Mouse (Mus musculus): ENCODE measurements at regions not wholly inside any gene's neighbourhood (a gene's known extent, or its start where the extent isn't known, plus 50 kb on each side); places are given as distances from the start of the nearest gene placed in this dataset.

DNA sequence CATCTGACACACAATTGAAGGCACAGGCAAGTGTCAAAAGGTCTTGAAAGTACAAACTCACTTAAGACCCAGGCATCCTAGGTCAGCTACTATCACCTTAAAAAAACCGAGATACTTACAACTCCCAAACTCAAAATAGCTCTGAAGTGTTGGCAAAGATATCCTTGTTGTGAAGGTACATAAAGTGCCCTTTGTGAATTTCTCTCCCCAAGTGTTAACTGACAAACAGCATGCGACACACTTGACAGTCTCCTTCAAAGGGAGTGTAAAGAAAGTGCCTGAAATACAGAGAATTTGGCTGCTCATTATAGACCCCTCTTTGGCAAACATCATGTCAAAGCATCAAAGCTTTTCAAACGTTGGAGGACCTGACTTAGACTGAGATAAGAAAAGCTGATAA lies 2634.2 kb downstream of the 9330182O14Rik start:
- DNase-seq (ENCODE audit: low spot score) = no peak

DNA sequence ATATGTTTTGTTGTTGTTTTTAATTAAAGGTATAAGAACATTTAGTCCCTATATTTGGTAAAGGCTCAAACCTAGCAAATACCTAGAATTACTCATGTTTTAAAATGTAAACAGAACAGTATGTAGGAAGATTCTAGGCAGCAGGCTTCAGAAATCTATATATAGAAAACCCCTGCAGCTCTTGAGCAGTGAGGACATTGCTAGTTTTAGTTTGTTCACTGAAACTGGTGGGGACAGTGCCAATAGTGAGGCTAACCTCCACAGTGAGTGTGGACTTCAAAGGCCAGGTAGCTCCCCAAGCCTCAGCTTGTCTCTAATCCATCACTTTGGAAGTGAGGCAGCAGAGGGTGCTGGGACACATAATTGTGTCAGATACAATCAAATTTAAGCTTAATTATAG lies 2645.7 kb downstream of the 9330182O14Rik start:
- no peak for DNase-seq (ENCODE audit: low spot score)

DNA sequence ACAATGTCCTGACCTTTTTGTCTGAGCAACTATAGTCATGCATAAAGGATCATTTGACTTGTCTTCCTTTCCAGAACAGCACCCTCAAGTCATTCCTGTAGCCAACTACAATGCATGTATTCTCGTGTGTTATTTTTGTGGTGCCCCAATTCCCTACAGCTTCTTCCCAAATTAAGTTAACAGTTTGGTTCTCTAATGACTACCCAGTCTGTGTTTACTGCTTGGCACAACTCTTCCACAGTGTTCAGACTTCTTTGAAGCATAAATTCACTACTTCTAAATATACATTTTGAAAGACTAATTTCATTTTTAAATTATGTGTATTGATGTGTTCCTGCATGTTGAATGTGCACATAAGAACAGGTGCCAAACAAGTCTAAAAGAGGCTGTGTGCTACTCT lies 2667.1 kb downstream of the 9330182O14Rik start:
- DNase-seq (ENCODE audit: low spot score) = no peak

DNA sequence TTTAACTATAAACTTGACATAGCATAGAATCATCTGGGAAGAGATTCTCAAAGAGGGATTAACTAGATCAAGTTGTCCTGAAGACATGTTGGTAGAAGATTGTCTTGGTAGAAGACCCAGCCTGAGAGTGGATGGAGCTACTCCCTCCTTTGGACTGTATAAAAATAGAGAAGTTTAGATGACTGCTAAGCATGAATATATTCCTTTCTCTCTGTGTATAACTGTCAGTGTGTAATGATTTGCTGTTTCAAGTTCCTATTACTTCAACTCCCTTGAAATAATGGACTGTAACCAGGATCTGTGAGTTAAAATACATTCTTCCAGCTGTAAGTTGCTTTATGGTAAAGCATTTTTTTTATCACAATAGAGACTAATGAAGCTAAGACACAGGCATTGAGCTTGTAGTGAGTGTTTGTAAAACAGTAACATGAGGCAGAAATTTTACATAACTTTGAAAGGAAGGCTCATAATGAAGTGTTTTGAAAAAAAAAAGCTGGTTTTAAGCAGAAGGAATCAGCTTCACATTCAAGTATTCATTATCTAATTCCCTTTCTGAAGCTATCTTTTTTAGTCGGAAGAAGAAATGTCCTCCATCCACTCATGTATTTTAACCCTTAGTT lies 2676.8 kb downstream of the 9330182O14Rik start:
- no peak for DNase-seq (ENCODE audit: low spot score)

DNA sequence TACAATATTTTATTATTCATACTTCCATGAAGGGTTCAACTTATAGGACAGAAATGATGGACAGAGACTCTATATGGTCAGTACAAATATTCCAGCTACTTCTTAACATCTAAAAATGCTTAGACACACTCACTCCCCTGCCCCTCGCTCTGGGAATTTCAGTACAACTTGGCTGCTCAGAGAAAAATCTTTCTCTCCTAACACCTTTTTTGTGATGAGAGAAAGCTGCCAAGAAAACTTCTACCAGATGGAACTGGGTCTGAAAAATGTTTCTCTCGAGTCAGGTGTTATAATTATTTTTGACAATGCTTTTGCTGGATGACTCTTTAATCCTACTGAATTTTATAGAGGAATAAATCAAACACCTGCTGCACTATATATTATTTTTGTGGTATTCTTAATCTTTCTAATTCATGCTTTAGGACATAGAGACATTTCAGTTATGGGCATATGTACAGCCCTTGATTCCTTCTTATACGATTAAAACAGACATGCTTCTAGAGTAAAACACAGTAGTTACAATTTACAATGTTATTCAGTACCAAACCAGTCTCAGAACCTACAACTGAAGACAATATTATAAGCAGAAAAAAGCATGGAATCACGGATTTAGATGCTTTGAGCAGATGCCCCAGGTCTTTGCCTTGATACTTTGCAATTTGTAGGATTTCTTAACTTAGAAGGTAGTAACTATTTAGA lies 2681.0 kb downstream of the 9330182O14Rik start:
- DNase-seq (ENCODE audit: low spot score) = no peak

DNA sequence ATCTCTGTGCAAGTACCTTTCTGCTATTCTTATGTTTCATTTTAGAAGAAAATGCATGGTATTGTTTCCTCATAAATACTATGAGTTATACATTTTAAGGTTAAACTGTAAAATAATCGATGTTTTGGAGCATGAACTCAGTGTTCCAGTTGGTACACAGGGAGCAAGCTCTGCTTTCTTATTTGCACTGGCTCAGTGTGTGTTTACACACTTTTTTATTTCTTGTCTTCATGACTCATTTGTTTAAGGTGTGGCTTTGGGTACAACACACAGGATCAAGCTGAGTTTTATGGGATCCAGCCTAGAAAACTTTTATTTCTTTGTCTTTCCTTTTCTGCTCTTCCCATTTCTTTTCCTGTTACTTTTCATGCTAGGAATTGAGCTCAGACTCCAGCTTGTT lies 2704.7 kb downstream of the 9330182O14Rik start:
- no peak for DNase-seq (ENCODE audit: low spot score)

DNA sequence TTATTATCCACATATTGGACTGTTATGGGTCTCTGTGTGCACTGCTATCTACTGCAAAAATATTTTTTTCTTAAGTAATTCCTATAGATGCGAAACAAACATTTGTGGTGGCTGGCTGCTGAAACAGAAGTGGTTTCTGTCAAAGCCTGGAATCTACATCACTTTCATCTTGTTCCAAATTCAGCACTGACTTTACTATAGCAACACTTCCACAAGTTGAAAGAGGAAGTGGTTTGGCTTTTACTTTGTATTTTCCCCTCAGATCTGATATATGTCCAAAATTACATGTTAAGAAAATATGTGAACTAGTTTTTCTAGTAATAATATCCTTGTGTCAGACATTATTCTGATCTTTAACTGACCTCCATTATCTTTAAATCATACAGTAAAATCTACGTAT lies 2715.8 kb downstream of the 9330182O14Rik start:
- DNase-seq (ENCODE audit: low spot score) = no peak

DNA sequence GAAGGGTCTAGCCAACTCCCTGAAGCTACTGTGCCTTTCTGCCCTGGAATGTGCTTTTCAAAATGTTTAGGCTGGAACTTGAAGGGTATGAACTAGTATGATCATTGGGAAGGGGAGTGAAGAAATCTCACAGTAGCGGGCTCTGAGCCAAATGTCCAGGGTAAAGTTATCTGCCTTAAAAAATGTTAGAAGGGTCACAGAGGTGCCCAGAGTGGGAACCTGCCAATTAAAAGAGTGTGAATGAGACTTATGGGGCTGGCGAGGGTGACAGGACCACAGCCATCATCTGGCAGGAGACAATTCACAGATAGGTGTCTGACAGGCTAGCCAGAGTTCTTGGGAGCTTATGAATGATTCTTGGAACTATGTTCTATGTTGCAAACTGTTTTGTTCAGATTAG lies 2738.3 kb downstream of the 9330182O14Rik start:
- no peak for DNase-seq (ENCODE audit: low spot score)

DNA sequence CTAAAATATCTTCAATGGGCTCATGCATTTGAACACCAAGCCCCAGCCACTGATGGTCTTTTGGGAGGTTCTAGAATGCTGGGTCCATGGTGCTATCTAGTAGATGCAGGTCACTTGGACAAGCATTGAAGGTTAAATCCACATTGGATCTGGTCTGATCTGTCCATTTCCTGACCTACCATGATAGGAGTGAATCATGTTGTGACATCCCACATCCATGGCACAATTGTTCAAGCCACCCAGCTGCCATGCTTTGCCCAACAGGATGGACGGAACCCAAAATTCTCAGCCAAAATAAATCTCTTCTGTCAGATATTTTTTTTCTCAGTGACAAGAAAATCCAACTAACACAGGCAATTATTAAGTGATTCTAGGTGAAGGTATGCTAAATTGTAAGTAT lies 2760.4 kb downstream of the 9330182O14Rik start:
- no peak for DNase-seq (ENCODE audit: low spot score)

DNA sequence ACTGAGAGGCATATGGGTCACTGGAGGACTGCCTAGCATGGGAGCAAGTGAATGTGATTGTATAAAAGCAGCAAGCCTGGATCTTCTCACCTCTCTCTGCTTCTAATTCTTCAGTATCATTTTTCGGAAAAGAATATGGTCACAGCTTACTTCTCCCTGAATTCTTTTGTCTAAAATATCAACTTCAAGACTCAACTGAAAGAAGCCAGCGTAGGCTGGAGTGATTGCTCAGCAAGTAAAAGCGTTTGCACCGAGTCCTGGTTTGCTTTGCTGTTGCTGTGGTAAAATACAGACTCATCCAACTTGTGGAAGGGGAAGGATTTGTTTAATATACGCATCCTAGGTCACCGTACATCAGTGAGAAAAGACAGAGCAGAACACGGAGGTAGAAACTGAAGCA lies 2765.9 kb downstream of the 9330182O14Rik start:
- DNase-seq (ENCODE audit: low spot score) = no peak

DNA sequence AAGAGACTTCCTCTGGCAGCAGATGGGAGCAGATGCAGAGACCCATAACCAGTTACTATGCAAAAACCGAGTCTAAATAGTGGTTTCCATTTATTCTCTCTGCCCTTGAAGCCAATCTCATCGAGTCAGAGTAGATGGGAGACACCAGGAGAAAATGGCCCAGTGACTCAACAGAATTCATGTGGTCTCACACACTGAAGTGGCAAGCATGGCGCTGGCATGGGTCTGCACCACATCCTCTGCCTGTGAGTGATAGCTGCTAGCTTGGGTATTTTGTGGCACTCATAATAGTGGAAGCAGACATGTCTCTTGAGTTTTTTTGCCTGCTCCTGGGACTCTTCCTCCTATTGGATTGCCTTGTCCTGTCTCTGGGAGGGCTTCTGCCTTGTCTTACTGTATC lies 2767.6 kb downstream of the 9330182O14Rik start:
- no peak for DNase-seq (ENCODE audit: low spot score)

DNA sequence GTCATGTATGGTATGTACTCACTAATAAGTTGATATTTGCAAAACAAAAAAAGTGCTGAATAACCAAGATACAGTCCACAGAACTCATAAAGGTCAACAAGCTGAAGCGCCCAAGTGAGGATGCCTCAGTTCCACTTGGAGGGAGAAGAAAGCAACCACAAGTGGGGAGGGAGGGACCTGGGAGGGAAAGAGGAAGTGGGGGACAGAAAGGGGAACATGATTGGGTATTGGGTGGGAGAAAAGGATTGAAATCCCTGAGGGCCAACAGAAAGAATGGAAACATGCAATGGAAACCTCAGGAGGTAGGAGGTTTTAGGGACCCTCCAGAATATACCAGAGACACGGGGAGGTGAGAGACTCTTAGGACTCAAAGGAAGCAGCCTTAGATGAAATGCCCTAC lies 2777.2 kb downstream of the 9330182O14Rik start:
- no peak for DNase-seq (ENCODE audit: low spot score)

DNA sequence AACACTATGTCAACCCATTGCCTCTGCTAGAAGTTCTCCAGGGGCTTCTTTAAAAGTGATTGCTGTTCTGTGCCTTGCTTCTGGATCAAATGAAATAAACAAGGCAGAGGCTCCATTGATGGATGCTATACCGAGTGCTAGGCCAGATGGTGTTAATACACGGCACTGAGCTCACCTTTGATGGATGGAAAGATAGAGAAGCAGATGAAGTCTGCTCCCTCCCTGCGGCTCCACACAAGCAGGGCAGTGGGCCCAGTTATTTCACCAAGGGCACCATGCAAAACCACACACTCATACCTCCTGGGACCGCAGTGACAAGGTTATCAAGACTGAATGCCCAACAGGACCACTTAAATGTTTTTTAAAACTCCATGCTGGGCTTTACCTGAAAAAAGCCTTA lies 2778.7 kb downstream of the 9330182O14Rik start:
- no peak for DNase-seq (ENCODE audit: low spot score)

DNA sequence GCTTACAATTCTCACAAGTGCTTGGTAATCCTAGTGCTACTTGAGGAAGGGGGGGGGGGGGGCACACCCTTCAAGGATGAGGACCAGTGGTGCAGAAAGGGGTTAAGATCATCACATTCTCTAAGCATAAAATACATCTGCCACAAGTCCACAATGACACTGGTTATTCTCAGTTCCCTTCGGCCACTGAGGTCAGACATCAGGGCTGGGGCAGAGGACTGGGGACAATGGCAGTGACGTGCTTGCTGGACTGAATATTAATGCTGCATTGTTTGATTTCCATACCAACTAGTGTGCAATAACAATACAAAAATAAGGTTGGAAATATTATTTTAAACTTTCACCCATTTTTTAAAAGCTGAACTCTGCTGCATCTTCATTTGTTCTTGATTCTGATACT lies 2779.1 kb downstream of the 9330182O14Rik start:
- peak; percentile 31 for DNase-seq (ENCODE audit: low spot score)

DNA sequence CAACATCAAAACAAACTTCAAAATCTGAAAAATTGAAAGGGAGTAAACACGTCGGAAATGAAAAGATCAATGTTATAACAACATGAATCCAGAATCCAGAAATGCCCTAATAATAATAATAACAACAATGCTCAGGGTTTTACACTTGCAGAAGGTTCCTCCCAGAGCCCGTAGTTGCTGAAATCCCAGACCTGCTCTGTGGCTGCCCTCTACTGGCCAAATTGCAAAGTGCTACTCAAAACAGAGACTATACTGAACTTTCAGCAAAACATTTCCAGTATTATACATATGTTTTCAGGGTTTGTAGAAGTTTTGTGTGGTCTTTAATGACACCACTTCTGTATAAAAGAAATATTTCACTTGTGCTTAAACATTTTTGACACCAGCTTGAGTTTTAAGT lies 2779.9 kb downstream of the 9330182O14Rik start:
- DNase-seq (ENCODE audit: low spot score) = peak; percentile 70

DNA sequence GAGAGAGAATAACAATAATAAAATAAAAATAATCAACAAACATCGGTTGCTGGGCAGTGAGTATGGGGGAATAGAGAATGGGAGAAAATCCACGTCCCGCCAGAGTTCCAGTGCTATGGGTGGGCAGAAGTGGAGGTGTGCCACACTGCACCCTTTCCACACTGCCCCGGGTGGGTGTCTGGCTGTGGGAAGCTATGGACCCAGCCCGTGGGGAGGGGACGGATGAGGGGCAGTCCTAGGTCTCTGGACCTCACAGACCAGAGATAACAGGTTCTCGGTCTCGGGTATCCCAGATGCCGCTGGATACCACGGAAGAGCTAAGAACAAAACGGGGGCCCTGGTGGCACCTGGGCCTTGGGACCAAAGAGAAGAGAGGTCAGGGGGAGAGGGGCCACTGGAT lies 2781.0 kb downstream of the 9330182O14Rik start:
- DNase-seq (ENCODE audit: low spot score) = no peak

DNA sequence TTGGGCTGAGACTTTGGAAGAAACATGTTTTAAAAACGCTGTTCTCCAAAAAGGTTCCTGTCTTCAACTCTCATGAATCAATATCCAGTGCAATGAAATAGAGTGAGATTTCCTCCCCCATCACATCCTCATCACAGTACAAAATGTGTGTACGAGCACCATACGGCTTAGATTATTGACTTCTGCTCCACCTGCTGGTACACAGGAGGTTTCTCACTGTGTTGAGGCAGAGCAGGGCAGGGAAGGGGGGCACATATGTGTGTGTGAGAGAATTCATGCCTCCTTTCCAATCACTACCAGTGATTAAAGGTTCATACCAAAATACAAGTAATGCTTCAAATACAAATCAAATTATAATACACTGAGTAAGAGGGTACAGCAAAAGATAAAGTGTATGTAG lies 2787.5 kb downstream of the 9330182O14Rik start:
- DNase-seq (ENCODE audit: low spot score) = peak; percentile 5

DNA sequence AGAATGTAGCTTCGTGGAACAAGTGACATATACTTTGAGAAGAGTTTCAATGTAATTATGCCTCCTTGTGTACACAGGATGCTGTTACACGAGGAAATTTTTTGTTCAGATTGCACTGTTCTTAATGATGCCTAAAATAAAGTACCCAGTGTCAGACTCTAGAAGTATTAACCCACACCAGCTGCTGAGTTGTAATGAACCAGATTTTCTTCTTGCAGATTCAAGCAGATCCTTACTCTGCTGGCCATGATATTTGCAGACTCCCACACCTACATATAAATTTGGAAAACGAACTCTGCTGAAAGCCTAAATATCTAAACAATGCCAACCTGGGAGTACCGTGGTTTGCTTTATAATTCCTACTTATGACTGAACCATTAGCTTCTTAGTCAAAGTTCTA lies 2794.2 kb downstream of the 9330182O14Rik start:
- no peak for DNase-seq (ENCODE audit: low spot score)

DNA sequence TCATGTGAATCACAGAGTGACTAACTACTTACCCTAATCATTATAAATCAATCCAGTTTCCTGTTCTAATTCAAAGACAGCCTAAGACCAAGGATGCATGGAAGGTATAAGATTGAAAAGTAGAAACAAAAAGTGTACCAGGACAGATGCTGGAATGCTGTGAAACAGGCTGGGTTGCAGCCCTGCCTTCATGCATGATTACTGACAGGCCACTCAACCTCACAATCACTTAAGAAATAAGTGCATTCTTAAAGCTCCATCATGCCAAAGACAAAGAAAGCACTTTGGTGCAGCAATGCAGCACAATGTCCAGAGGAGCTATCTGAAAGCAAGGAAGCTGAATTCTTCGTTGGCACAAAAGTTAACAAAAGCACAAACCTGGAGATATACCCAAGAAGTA lies 2810.4 kb downstream of the 9330182O14Rik start:
- no peak for DNase-seq (ENCODE audit: low spot score)

DNA sequence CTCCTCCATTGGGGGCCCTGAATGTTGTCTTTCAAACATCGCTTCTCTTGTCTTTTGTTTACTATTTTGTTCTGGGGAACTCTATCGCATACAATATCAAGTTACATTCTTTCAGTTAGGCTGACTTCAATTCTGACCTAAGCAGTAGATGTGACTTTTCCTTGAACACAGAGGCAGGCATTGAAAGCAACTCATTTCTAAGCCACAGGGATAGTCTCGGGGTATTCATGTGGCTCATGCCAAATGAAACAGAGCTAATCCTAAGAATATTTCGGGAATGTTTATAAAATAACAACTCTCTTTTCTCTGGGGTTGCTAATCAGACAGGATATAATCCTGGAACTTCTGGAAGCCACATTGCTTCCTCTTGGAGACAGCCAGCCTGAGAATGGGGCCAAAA lies 2821.0 kb downstream of the 9330182O14Rik start:
- DNase-seq (ENCODE audit: low spot score) = no peak

DNA sequence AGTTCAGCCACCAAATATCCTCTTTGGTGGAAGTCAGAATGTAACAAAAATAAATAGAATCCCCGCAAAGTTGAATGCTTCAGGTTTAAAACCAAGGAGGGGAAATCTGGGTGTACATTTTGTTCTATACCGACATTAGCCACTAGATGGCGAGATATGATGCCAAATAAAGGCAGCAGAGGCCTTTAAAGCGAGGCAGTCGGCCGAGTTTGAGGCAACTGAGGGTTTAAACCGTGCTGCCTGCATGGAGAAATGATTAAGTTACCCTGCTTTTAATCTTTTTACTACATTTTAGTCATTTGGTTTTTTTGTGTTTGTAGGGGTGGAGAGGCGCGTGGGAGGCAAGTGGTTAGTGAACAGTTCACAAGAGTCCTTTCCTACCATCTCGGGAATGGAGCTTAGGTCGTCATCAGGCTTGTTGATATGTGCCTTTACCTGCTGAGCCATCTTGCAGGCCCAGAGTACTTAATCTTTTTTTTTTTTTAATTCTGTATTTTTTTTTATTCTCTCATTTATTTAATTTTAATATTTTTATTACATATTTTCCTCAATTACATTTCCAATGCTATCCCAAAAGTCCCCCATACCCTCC lies 2828.7 kb downstream of the 9330182O14Rik start:
- DNase-seq (ENCODE audit: low spot score) = peak; percentile 90

DNA sequence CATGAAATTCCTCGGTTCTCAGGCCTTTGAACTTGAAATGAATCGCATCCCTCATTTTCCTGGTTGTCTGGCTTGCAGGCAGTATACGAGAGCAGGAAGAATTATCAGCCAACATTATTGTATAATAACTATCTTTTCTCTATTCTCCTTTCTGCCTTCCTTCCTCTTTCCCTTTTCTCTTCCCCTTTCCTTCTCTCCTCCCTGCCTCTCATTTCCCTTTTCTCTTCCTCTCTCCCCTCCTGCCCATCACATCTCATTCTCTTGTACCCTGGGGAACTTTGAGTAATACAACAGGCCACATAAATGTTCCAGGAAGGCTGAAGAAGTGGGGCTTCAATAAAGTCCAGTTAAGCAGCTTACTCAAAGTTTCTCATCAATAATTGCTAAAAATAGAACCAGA lies 2831.1 kb downstream of the 9330182O14Rik start:
- DNase-seq (ENCODE audit: low spot score) = no peak

Measured in embryo, embryonic 10 days (tissue).